Mouse (Mus musculus) adrenal gland, adult 2 months (tissue): ENCODE data around the gene Padi6. TPM values are rescaled to one million over a fixed set of nuclear protein-coding genes. Genes with fewer than 3 reads are reported as not detected.

Experiments
- DNase-seq: peaks from one replicate; pipeline ENCODE4 v3.0.0; 2021
- microRNA-seq, 2 experiments: library from miRNA; unstranded; fragments of <30 nt; microRNA quantifications; one replicate each; pipeline ENCODE4 v1.2.0; 2021
- polyA plus RNA-seq: library from polyadenylated mRNA; depleted of rRNA; stranded (reverse); fragments of >200 nt; gene quantifications from 2 replicates; pipeline ENCODE4 v1.2.3, GENCODE M21; 2012; rRNA removed
- total RNA-seq, 2 experiments: library from RNA; stranded (reverse); gene quantifications; 2 replicates each; pipeline ENCODE4 v1.2.3; 2021

Padi6 gene
- total and polyA plus RNA-seq, 3 experiments, result not detected

DNA sequence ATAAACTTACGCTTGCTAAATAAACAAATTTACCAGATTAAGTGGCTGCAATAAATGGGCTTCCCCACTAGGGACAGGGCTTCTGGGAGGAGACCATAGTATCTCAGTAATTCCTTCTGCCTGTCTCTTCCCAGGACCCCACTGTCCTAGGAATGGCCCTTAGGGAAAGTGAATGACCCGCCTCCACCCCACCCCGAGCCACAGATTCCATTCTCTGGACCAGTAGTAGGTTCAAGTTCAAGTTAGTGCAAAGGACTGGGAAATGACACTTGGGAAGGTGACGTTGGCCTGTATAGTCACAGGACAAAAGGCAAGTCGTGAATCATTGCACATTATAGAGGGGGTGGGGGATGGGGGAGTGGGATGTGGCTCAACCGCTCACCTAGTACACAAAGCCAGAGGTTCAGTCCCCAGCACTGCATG, 57.6 kb downstream of the Padi6 start:
- no peak for DNase-seq

DNA sequence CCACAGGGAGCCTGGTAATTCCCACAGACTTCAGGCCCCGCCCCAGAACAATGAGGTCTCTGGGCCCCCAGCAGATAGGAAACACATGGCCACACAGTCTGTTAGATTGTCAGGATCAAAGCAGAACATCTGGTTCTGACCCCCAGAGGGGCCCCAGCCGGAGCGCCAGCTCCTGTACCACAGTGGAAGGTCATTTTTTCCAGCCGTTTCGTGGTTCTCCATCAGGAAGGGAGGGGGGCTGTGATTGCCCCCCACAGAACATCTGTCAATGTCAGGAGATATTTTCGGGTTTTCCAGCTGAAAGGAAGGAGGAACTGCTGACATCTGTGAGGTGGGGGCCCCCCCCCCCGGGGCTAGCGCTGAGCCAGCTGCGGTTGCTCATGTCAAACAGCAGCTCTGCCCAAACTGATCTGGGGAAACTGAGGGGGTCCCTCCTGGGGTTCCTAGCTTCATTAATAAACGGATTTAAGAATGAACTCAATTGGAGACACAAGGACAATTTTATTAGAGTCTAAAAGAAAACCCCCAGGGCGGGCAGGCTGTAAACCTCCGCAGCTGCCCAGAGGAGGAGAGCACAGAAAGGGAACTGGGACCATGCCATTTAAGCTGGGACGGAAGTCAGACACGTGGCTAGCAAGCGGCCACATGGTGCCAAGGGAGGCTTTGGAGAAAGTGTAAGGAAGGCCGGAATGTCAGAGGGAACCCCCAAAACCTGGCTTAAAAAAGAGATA, 58.1 kb downstream of the Padi6 start:
- DNase-seq, result no peak

DNA sequence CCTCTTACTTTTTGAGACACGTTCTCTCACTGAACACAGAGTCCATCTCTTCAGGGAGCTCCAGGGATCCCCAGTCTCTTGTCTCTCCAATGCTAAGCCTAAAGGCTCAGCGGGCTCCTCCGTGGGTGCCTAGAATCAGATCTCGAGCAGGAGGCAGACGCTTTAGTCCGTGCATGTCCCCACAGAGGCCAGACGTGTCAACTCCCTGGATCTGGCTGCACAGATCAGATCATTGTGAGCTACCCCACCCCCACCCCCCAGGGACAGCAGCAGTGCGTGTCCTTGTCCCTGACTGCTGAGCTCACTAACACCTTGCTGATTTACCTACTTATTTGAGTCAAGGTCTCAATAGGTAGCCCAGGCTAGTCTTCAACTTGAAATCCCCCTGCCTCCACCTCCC, 58.8 kb downstream of the Padi6 start:
- no peak for DNase-seq

GRCm38 (mm10) chr4:140680731-140681397, 61.6 kb downstream of the Padi6 start:
- DNase-seq, result no peak

- DNase-seq, result peak; percentile 76
These were observed 62.6 kb downstream of the Padi6 start for GRCm38 (mm10) chr4:140679723-140680380.

DNA sequence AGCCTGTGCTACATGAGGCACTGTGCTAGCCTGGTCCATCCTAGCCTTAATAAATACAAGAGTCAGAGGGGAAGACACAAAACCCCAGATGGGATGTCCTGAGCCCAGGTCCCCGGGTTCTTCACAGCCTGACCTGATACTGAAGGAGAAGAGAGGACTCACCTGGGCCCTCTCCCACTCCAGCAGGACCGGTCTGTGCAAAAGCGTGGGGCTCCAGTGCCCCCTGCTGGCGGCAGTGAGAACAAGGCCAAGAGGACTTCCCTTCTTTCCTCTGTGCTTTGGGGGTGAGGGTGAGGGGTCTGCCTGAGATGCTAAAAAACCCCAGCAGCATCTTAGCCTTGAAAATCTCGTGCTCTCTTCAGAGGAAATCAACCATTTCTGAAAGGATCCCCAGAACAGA, 63.4 kb downstream of the Padi6 start:
- no peak for DNase-seq

Small RNA genes lying within 50 kb of the gene (microRNA-seq; reads per million reads assigned to microRNA genes)
- gene Gm23045 (0 reads per million in 2 experiments), gene Gm25951 (0 to 0.41 reads per million in 2 experiments)

Other genes with a start within 250 kb of the Padi6 start
- 10 to 100 TPM in 1 of 2 experiments, 1 to 10 TPM in 1; 7.5 to 30.8 TPM for gene Arhgef10l, start 76.6 kb downstream of the Padi6 start, total RNA-seq
- 13.3 and 18.8 TPM in 2 replicates for gene Arhgef10l, start 76.6 kb downstream of the Padi6 start, polyA plus RNA-seq
- gene Rcc2, start 42.1 kb downstream of the Padi6 start, total RNA-seq, result 10 to 100 TPM; 62.7 to 64.2 TPM
- gene Rcc2, start 42.1 kb downstream of the Padi6 start, polyA plus RNA-seq, result 43.1 and 50.1 TPM in 2 replicates
- 1 to 10 TPM in 1 of 2 experiments, under 1 TPM in 1; 0.62 to 1.8 TPM for gene Padi4, start 31.6 kb upstream of the Padi6 start, total RNA-seq
- gene Padi4, start 31.6 kb upstream of the Padi6 start, polyA plus RNA-seq, result 0.76 and 0.99 TPM in 2 replicates
- gene Padi3, start 68.0 kb upstream of the Padi6 start, total RNA-seq, result not detected
- not detected in 2 replicates for gene Padi3, start 68.0 kb upstream of the Padi6 start, polyA plus RNA-seq
- gene Padi1, start 103.1 kb upstream of the Padi6 start, total RNA-seq, result not detected
- not detected in 2 replicates for gene Padi1, start 103.1 kb upstream of the Padi6 start, polyA plus RNA-seq
- 10 to 100 TPM in 1 of 2 experiments, 1 to 10 TPM in 1; 1.7 to 13.8 TPM for gene Padi2, start 163.7 kb upstream of the Padi6 start, total RNA-seq
- gene Padi2, start 163.7 kb upstream of the Padi6 start, polyA plus RNA-seq, result 7.7 and 10.5 TPM in 2 replicates
- gene Sdhb, start 218.6 kb upstream of the Padi6 start, total RNA-seq, result 100 to 1,000 TPM; 462 to 500 TPM
- 334 and 363 TPM in 2 replicates for gene Sdhb, start 218.6 kb upstream of the Padi6 start, polyA plus RNA-seq
- gene Atp13a2, start 244.2 kb upstream of the Padi6 start, total RNA-seq, result 10 to 100 TPM; 31.8 to 37.1 TPM
- 183 and 226 TPM in 2 replicates for gene Atp13a2, start 244.2 kb upstream of the Padi6 start, polyA plus RNA-seq